Mouse (Mus musculus): ENCODE measurements around the gene Gm17334. TPM values are rescaled to one million over a fixed set of nuclear protein-coding genes. Genes with fewer than 3 reads are reported as not detected.

The Gm17334 gene
- total RNA-seq, 2 experiments from 2014 or later = 0.28 to 0.53 TPM

- intact Hi-C loops (cut with DNase I) = no loop called here
- Histone ChIP-seq H3K4me3 (no peak overlapping the region), H3K27ac (no peak overlapping the region)
- DNase-seq = no peak
- no peak for TF ChIP-seq CTCF (IDR thresholded peaks at IDR 0.05)
These were observed 25.0 kb downstream of the Gm17334 start for GRCm38 (mm10) chr11:53747985-53748384.

GRCm38 (mm10) chr11:53745260-53745659 lies 27.7 kb downstream of the Gm17334 start:
- H3K4me3 ChIP-seq = no peak overlapping the region
- no peak for DNase-seq
- intact Hi-C loops (cut with DNase I) = no loop called here
- peak; percentile 20; the same call in 1 of the 2 replicates for TF ChIP-seq CTCF (IDR thresholded peaks at IDR 0.05)
- no peak overlapping the region for H3K27ac ChIP-seq

- DNase-seq = no peak
- intact Hi-C loops (cut with DNase I) = no loop called here
- TF ChIP-seq CTCF (IDR thresholded peaks at IDR 0.05) = peak; percentile 42
- Histone ChIP-seq H3K4me3 (no peak overlapping the region), H3K27ac (peak overlapping the region; percentile 35; the same call in 1 of the 2 replicates)
These were observed 30.6 kb downstream of the Gm17334 start for GRCm38 (mm10) chr11:53742353-53742752.

GRCm38 (mm10) chr11:53737573-53737946 lies 35.4 kb downstream of the Gm17334 start:
- intact Hi-C loops (cut with DNase I) = loop anchor here (2.0 kb wide), 1 partner anchor 113 kb away; no protein-coding TSS in a partner anchor
- peak; percentile 74 for TF ChIP-seq CTCF (IDR thresholded peaks at IDR 0.05)
- H3K27ac ChIP-seq = peak overlapping the region; percentile 67

GRCm38 (mm10) chr11:53736771-53737572 lies 36.0 kb downstream of the Gm17334 start:
- peak; percentile 75 for DNase-seq
- intact Hi-C loops (cut with DNase I) = loop anchor here (2.0 kb wide), 1 partner anchor 114 kb away; no protein-coding TSS in a partner anchor
- H3K27ac ChIP-seq = peak overlapping the region; percentile 67
- peak; percentile 68 for TF ChIP-seq CTCF (IDR thresholded peaks at IDR 0.05)
- no peak overlapping the region for H3K4me3 ChIP-seq

More at GRCm38 (mm10) chr11:53737573-53737946, 35.4 kb downstream of the Gm17334 start:
- DNase-seq = peak; percentile 56
- no peak overlapping the region for H3K4me3 ChIP-seq

- no peak overlapping the region; the same call in 1 of the 2 replicates for H3K27ac ChIP-seq
- H3K4me3 ChIP-seq = peak overlapping the region; percentile 62
- intact Hi-C loops (cut with DNase I) = loop anchor here (2.0 kb wide), 1 partner anchor 115 kb away; no protein-coding TSS in a partner anchor
- DNase-seq = peak; percentile 67
- TF ChIP-seq CTCF (IDR thresholded peaks at IDR 0.05) = peak; percentile 92
These were observed 37.2 kb downstream of the Gm17334 start for GRCm38 (mm10) chr11:53735682-53736245.

GRCm38 (mm10) chr11:53734970-53735681 lies 37.9 kb downstream of the Gm17334 start:
- Histone ChIP-seq H3K4me3 (no peak overlapping the region), H3K27ac (no peak overlapping the region)
- DNase-seq = no peak
- no peak for TF ChIP-seq CTCF (IDR thresholded peaks at IDR 0.05)
- intact Hi-C loops (cut with DNase I) = no loop called here

GRCm38 (mm10) chr11:53734431-53734830 lies 38.6 kb downstream of the Gm17334 start:
- no peak overlapping the region for H3K27ac ChIP-seq
- intact Hi-C loops (cut with DNase I) = no loop called here
- TF ChIP-seq CTCF (IDR thresholded peaks at IDR 0.05) = no peak
- DNase-seq = no peak
- H3K4me3 ChIP-seq = no peak overlapping the region

GRCm38 (mm10) chr11:53733824-53734223 lies 39.2 kb downstream of the Gm17334 start:
- DNase-seq = no peak
- H3K27ac ChIP-seq = no peak overlapping the region
- H3K4me3 ChIP-seq = no peak overlapping the region
- intact Hi-C loops (cut with DNase I) = no loop called here
- TF ChIP-seq CTCF (IDR thresholded peaks at IDR 0.05) = peak; percentile 17; the same call in 1 of the 2 replicates

GRCm38 (mm10) chr11:53732244-53732643 lies 40.7 kb downstream of the Gm17334 start:
- Histone ChIP-seq H3K4me3 (no peak overlapping the region), H3K27ac (no peak overlapping the region)
- DNase-seq = no peak
- intact Hi-C loops (cut with DNase I) = no loop called here
- TF ChIP-seq CTCF (IDR thresholded peaks at IDR 0.05) = no peak

GRCm38 (mm10) chr11:53731457-53731856 lies 41.5 kb downstream of the Gm17334 start:
- DNase-seq = no peak
- TF ChIP-seq CTCF (IDR thresholded peaks at IDR 0.05) = no peak
- intact Hi-C loops (cut with DNase I) = no loop called here

More at GRCm38 (mm10) chr11:53731457-53731856, 41.5 kb downstream of the Gm17334 start:
- Histone ChIP-seq H3K4me3 (no peak overlapping the region), H3K27ac (no peak overlapping the region)

Small RNAs within 50 kb of the gene (microRNA-seq; reads per million reads assigned to microRNA genes)
- not detected for gene Mir7671

Other genes starting within 250 kb of the Gm17334 start
- 1 to 10 TPM; 4.6 to 6.3 TPM for gene Kif3a, start 205.8 kb downstream of the Gm17334 start, total RNA-seq (2021)
- gene Il4, start 154.5 kb downstream of the Gm17334 start, total RNA-seq (2021) = not detected
- gene Il13, start 138.5 kb downstream of the Gm17334 start, total RNA-seq (2021) = not detected
- 1 to 10 TPM; 4.1 to 5.2 TPM for gene Rad50, start 65.9 kb downstream of the Gm17334 start, total RNA-seq (2021)
- not detected for gene Il5, start 52.4 kb downstream of the Gm17334 start, total RNA-seq (2021)
- gene Irf1, start 3.2 kb downstream of the Gm17334 start, total RNA-seq (2021) = 1 to 10 TPM; 6.2 to 7.0 TPM
- gene Gm12216, start 86.1 kb upstream of the Gm17334 start, total RNA-seq (2021) = 1 to 10 TPM in 1 of 2 experiments, under 1 TPM in 1; 0.87 to 1.4 TPM
- 10 to 100 TPM in 1 of 2 experiments, 1 to 10 TPM in 1; 7.6 to 11.0 TPM for gene Slc22a5, start 118.5 kb upstream of the Gm17334 start, total RNA-seq (2021)
- 1 to 10 TPM in 1 of 2 experiments, under 1 TPM in 1; 0.94 to 1.2 TPM for gene Slc22a21, start 207.1 kb upstream of the Gm17334 start, total RNA-seq (2021)